Mouse (Mus musculus) bone marrow macrophage, adult 2 months (primary cell): ENCODE results near the gene Kirrel2.

Experiments
- CTCF ChIP-seq: IDR thresholded peaks from 2 replicates; pipeline ENCODE4 v1.5.1; 2012; ENCODE audit warnings: low read depth, mild to moderate bottlenecking, low read length, moderate library complexity
- POLR2A ChIP-seq: IDR thresholded peaks from 2 replicates; pipeline ENCODE4 v1.6.1; 2012; ENCODE audit warnings: mild to moderate bottlenecking, low read depth, low read length, borderline replicate concordance

DNA sequence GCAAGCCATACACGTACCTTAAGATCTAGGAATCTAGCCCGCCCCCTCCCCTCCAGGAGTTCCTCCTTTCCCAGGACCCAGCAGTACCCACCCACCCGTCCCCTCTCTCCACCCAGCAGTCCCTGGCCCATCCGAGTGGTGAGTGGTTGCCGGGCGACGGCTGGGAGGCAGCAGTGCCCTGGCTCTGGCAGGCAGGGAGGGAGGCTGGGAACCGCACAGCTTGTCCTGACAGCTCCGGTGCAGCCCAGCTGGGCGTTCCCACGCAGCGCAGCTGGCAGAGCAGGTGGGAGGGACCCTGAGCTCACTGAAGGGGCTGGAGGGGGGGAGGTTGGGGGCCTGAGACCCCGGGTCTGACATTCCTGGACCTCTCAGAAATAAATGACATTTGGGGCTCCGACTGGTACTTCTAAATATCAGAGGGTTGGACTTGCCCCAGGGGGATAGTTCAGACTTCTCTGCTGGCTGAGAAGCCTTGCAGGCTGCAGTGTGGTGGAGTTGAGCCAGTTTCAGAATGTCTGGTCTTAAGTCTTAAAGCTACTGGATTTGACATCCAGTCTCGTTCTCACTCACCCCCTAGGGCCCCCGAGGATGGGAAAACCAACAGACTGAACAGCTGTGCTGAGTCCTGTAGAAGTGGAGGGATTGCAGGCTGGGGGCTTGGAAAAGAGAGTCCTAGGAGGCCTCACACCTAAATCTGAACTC lies at the start of gene Kirrel2, which contains the start of gene Nphs1:
- TF ChIP-seq POLR2A (no peak), CTCF (no peak)
